Mouse (Mus musculus) heart, postnatal 10 days (tissue): Measurements from ENCODE around the gene Ciao2b. TPM values are rescaled to one million over a fixed set of nuclear protein-coding genes. Genes with fewer than 3 reads are reported as not detected.

ENCODE experiments used
- DNase-seq, 2 experiments: peaks; one replicate each; pipeline ENCODE4 v3.0.0; 2021
- intact Hi-C: fragments of 180-260 bp; cut with DNase I; formaldehyde crosslinking; loops from one replicate; pipeline ENCODE4 v1.15.1; 2025
- total RNA-seq, 2 experiments: library from RNA; stranded (reverse); gene quantifications; 2 replicates each; pipeline ENCODE4 v1.2.3; 2021

Gene Ciao2b
- total RNA-seq, 2 experiments from 2014 or later, result 65.1 to 71.7 TPM

GRCm38 (mm10) chr8:104591133-104591834 lies 50.5 kb downstream of the Ciao2b start, which contains the start of gene Pdp2:
Pdp2 (plus strand) TSS chr8:104591451.
- peak; percentile 94 for DNase-seq
- intact Hi-C loops, result no loop called here

GRCm38 (mm10) chr8:104590284-104590683 lies 51.5 kb downstream of the Ciao2b start:
- intact Hi-C loops, result no loop called here

More at GRCm38 (mm10) chr8:104590284-104590683, 51.5 kb downstream of the Ciao2b start:
- no peak for DNase-seq

Other genes with a start within 250 kb of the Ciao2b start
- gene Cmtm4, start 246.2 kb downstream of the Ciao2b start, total RNA-seq, result 10 to 100 TPM; 16.4 to 16.8 TPM
- gene Dync1li2, start 198.9 kb downstream of the Ciao2b start, total RNA-seq, result 100 to 1,000 TPM in 1 of 2 experiments, 10 to 100 TPM in 1; 86.4 to 125 TPM
- gene Terb1, start 132.1 kb downstream of the Ciao2b start, total RNA-seq, result not detected
- gene Nae1, start 107.3 kb downstream of the Ciao2b start, total RNA-seq, result 10 to 100 TPM; 32.9 to 36.4 TPM
- gene Car7, start 107.3 kb downstream of the Ciao2b start, total RNA-seq, result 1 to 10 TPM; 3.9 to 4.2 TPM
- gene Pdp2, start 50.5 kb downstream of the Ciao2b start, total RNA-seq, result 10 to 100 TPM in 1 of 2 experiments, 1 to 10 TPM in 1; 7.2 to 10.6 TPM
- gene Cdh16, start 17.6 kb downstream of the Ciao2b start, total RNA-seq, result 1 to 10 TPM; 3.2 to 3.6 TPM
- gene Rrad, start 10.6 kb downstream of the Ciao2b start, total RNA-seq, result 100 to 1,000 TPM; 221 to 337 TPM
- not detected for gene Ces2a, start 92.0 kb upstream of the Ciao2b start, total RNA-seq
- under 1 TPM; 0.25 to 0.34 TPM for gene Ces2b, start 189.6 kb upstream of the Ciao2b start, total RNA-seq
- not detected for gene Ces2c, start 205.1 kb upstream of the Ciao2b start, total RNA-seq